In the genomic region with DNA sequence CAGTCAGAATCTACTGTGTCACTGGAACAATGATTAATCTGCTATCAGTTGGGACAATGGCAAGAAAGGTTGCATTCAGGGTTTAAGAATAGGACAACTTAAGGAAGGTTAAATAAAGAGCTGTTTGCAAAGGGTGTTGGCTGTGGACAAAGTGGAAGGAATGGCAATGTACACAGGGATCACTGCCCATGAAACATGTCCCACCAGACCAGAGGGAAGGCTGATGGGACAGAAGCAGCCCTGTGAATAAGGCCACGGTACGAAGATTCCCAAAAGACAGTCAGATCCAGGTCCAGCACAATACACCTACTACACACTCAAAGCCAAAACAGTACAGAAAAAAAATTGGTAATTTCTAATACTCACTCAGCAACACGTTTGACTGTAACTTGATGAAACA, we compare ENCODE assay signal across 10 mouse cellular contexts. TPM values are rescaled to one million over a fixed set of nuclear protein-coding genes. Genes with fewer than 3 reads are reported as not detected.
DNase-seq lines count a peak whose midpoint lies in the region; ATAC-seq lines count a peak whose summit lies in the region.
"Had no signal": no experiment of that assay in that cellular context is flagged by ENCODE, and none has a peak within 500 bp of the region (broad histone marks: within the 10 kb centered on the region; RNA-seq: fewer than 3 reads in every experiment).

No protein-coding gene starts in this region.

- DNase-seq in heart, postnatal 14 days = no peak
- DNase-seq in R1 (ENCODE audit: low read depth, low spot score) = peak; percentile 28
- no peak for DNase-seq in urinary bladder, postnatal 25 days (ENCODE audit: low spot score)
- DNase-seq in spleen, adult 18-20 months = no peak
- DNase-seq: cerebellum, adult 11-12 months had no signal

- WGBS in heart, embryonic 13.5 days = 56% methylated on average over 3 of the region's 3 CpGs
- 49% methylated on average over 3 of the region's 3 CpGs for WGBS in liver, embryonic 15.5 days (ENCODE audit: insufficient replicate concordance)
- 49% methylated on average over 3 of the region's 3 CpGs for WGBS in liver, embryonic 12.5 days (ENCODE audit: insufficient replicate concordance)
- WGBS in stomach, embryonic 14.5 days = 54% methylated on average over 3 of the region's 3 CpGs

- peak overlapping the region; percentile 77 for H3K27ac ChIP-seq in heart, embryonic 13.5 days (replicated peaks)
- H3K27ac ChIP-seq in liver, embryonic 15.5 days (replicated peaks) = no peak overlapping the region
- H3K27ac ChIP-seq in liver, embryonic 12.5 days = no peak overlapping the region
- H3K27ac ChIP-seq in stomach, embryonic 14.5 days (ENCODE audit: low read length) = peak overlapping the region; percentile 64; the same call in 1 of the 2 replicates
- H3K27ac ChIP-seq: embryonic facial prominence, embryonic 12.5 days had no signal

- peak overlapping the region; percentile 45 for H3K4me2 ChIP-seq in heart, embryonic 13.5 days
- 0 out of 2 replicates have a peak overlapping the region, but pooled peaks have one; percentile 3 for H3K4me2 ChIP-seq in liver, embryonic 15.5 days
- no peak overlapping the region for H3K4me2 ChIP-seq in liver, embryonic 12.5 days
- H3K4me2 ChIP-seq in stomach, embryonic 14.5 days (replicated peaks; ENCODE audit: low read depth, low read length) = 0 out of 2 replicates have a peak overlapping the region, but pooled peaks have one; percentile 2
- H3K4me2 ChIP-seq: embryonic facial prominence, embryonic 12.5 days had no signal

- intact Hi-C loops in heart, postnatal 14 days (cut with DNase I) = no loop called here

- H3K27me3 ChIP-seq in heart, embryonic 13.5 days (replicated peaks) = no peaks in the 10 kb centered on the region
- H3K27me3 ChIP-seq in liver, embryonic 15.5 days = no peaks in the 10 kb centered on the region
- no peaks in the 10 kb centered on the region for H3K27me3 ChIP-seq in liver, embryonic 12.5 days (replicated peaks)
- no peaks in the 10 kb centered on the region for H3K27me3 ChIP-seq in stomach, embryonic 14.5 days (ENCODE audit: control insufficient read depth, insufficient read depth, low read length)
- H3K27me3 ChIP-seq: embryonic facial prominence, embryonic 12.5 days had no signal

- no peak for ATAC-seq in heart, embryonic 13.5 days (ENCODE audit: extremely low read depth, insufficient number of reproducible peaks, low FRiP score, low TSS enrichment)
- ATAC-seq in liver, embryonic 15.5 days (ENCODE audit: insufficient read depth) = no peak
- ATAC-seq in liver, embryonic 12.5 days = no peak
- peak; percentile 68; the same call in 1 of the 2 replicates for ATAC-seq in stomach, embryonic 14.5 days (ENCODE audit: insufficient number of reproducible peaks, insufficient read depth, low FRiP score, low read depth)

- no peaks in the 10 kb centered on the region for H3K9me3 ChIP-seq in heart, embryonic 13.5 days
- no peaks in the 10 kb centered on the region for H3K9me3 ChIP-seq in liver, embryonic 15.5 days (replicated peaks)
- H3K9me3 ChIP-seq in liver, embryonic 12.5 days (replicated peaks) = no peaks in the 10 kb centered on the region
- no peaks in the 10 kb centered on the region for H3K9me3 ChIP-seq in stomach, embryonic 14.5 days (ENCODE audit: control insufficient read depth, low read depth, low read length)
- H3K9me3 ChIP-seq: embryonic facial prominence, embryonic 12.5 days had no signal

- H3K36me3 ChIP-seq in heart, embryonic 13.5 days = no peaks in the 10 kb centered on the region
- H3K36me3 ChIP-seq in liver, embryonic 15.5 days (replicated peaks) = no peaks in the 10 kb centered on the region
- H3K36me3 ChIP-seq in liver, embryonic 12.5 days = no peaks in the 10 kb centered on the region
- no peaks in the 10 kb centered on the region for H3K36me3 ChIP-seq in stomach, embryonic 14.5 days (ENCODE audit: control insufficient read depth, insufficient read depth, low read length)
- H3K36me3 ChIP-seq: embryonic facial prominence, embryonic 12.5 days had no signal

- H3K9ac ChIP-seq in heart, embryonic 13.5 days = no peak overlapping the region
- H3K9ac ChIP-seq in liver, embryonic 15.5 days = no peak overlapping the region
- H3K9ac ChIP-seq in liver, embryonic 12.5 days = no peak overlapping the region
- H3K9ac ChIP-seq in stomach, embryonic 14.5 days (replicated peaks; ENCODE audit: low read depth, low read length) = no peak overlapping the region
- H3K9ac ChIP-seq: embryonic facial prominence, embryonic 12.5 days had no signal

- no peak overlapping the region for H3K4me3 ChIP-seq in heart, embryonic 13.5 days
- H3K4me3 ChIP-seq in liver, embryonic 15.5 days (replicated peaks) = no peak overlapping the region
- H3K4me3 ChIP-seq in liver, embryonic 12.5 days = no peak overlapping the region
- no peak overlapping the region for H3K4me3 ChIP-seq in stomach, embryonic 14.5 days (ENCODE audit: low read depth, low read length)
- H3K4me3 ChIP-seq: embryonic facial prominence, embryonic 12.5 days had no signal

- H3K4me1 ChIP-seq in heart, embryonic 13.5 days = peaks cover 35% of the 10 kb centered on the region
- peaks cover 10% of the 10 kb centered on the region; the same call in 1 of the 2 replicates for H3K4me1 ChIP-seq in liver, embryonic 15.5 days (replicated peaks)
- H3K4me1 ChIP-seq in liver, embryonic 12.5 days = peaks cover 12% of the 10 kb centered on the region; the same call in 1 of the 2 replicates
- 0 out of 2 replicates have a peak, but pooled peaks cover 5% of the 10 kb centered on the region for H3K4me1 ChIP-seq in stomach, embryonic 14.5 days (ENCODE audit: control insufficient read depth, insufficient read depth, low read length)
- H3K4me1 ChIP-seq: embryonic facial prominence, embryonic 12.5 days had no signal

RNA-seq across cellular contexts. Expression of gene Nabp1, which starts 30.3 kb away (rescaled TPM):
- polyA plus RNA-seq in heart, embryonic 13.5 days (2015; fragmentation: Nextera tagmentation; extraction: Ambion mirVana) = 12.7 and 14.9 TPM in 2 replicates
- total RNA-seq in heart, postnatal 14 days (2021) = 10 to 100 TPM; 41.5 to 43.0 TPM
- 7.6 and 8.9 TPM in 2 replicates for polyA plus RNA-seq in liver, embryonic 15.5 days (2015; fragmentation: Nextera tagmentation; extraction: Ambion mirVana)
- polyA plus RNA-seq in liver, embryonic 12.5 days (2016; fragmentation: Nextera tagmentation; extraction: Ambion mirVana) = 5.3 and 6.8 TPM in 2 replicates
- polyA plus RNA-seq in stomach, embryonic 14.5 days (2014; fragmentation: Nextera tagmentation; extraction: Ambion mirVana) = 12.6 and 13.2 TPM in 2 replicates

Comparison
In these comparisons a context has a peak if more than half of its experiments do, and no peak if none do; other contexts are left out.
1. H3K27ac ChIP-seq: peak in heart, embryonic 13.5 days (single experiment) and stomach, embryonic 14.5 days (single experiment); none in liver, embryonic 15.5 days (single experiment) and liver, embryonic 12.5 days (single experiment).